Mouse (Mus musculus) embryonic facial prominence, embryonic 14.5 days (tissue): Measurements from ENCODE around the gene Eno3. TPM values are rescaled to one million over a fixed set of nuclear protein-coding genes. Genes with fewer than 3 reads are reported as not detected.

Experiments
- ATAC-seq: fragments of 200-750 bp; cut with Nextera tagmentation; 2 replicates; pipeline ENCODE4 v1.8.0; 2017; ENCODE audit warnings: low read depth, moderate number of reproducible peaks, moderate TSS enrichment
- DNase-seq: peaks from one replicate; pipeline ENCODE4 v3.0.0-alpha.2; 2015; ENCODE audit warnings: low spot score
- H3K27ac ChIP-seq: fragments of 300-500 bp; sonication (generic); replicated peaks from 2 replicates; pipeline ENCODE4 v1.5.1; 2014; ENCODE audit warnings: low read depth, mild to moderate bottlenecking, low read length, moderate library complexity
- H3K27me3 ChIP-seq: fragments of 300-500 bp; sonication (generic); replicated peaks from 2 replicates; pipeline ENCODE4 v1.6.1; 2014; ENCODE audit warnings: low read length; ENCODE audit not compliant: control insufficient read depth, insufficient read depth
- H3K36me3 ChIP-seq: fragments of 300-500 bp; sonication (generic); 2 replicates; pipeline ENCODE4 v1.6.1; 2014; ENCODE audit warnings: low read length, mixed read lengths; ENCODE audit not compliant: control insufficient read depth, insufficient read depth
- H3K4me1 ChIP-seq: fragments of 300-500 bp; sonication (generic); 2 replicates; pipeline ENCODE4 v1.6.1; 2014; ENCODE audit warnings: antibody characterized with exemption, low read length; ENCODE audit not compliant: control insufficient read depth, insufficient read depth
- H3K4me2 ChIP-seq: fragments of 300-500 bp; sonication (generic); 2 replicates; pipeline ENCODE4 v1.6.1; 2014; ENCODE audit warnings: low read depth, mild to moderate bottlenecking, low read length, moderate library complexity, mixed read lengths
- H3K4me3 ChIP-seq: fragments of 300-500 bp; sonication (generic); 2 replicates; pipeline ENCODE4 v1.5.1; 2014; ENCODE audit warnings: low read depth, mild to moderate bottlenecking, low read length
- H3K9ac ChIP-seq: fragments of 300-500 bp; sonication (generic); 2 replicates; pipeline ENCODE4 v1.6.1; 2014; ENCODE audit warnings: low read depth, mild to moderate bottlenecking, low read length, moderate library complexity, mixed read lengths
- H3K9me3 ChIP-seq: fragments of 300-500 bp; sonication (generic); 2 replicates; pipeline ENCODE4 v1.6.1; 2016; ENCODE audit warnings: low read length; ENCODE audit not compliant: control insufficient read depth
- WGBS: fragments of 180-500 bp; shearing (Covaris S2); extraction: QIAGEN DNeasy Blood & Tissue Kit; methylation state at CpG from one replicate; pipeline ENCODE4 v1.1.7; 2014; 5-methylcytosine and 5-hydroxymethylcytosine counted together
- polyA plus RNA-seq: library from polyadenylated mRNA; unstranded; fragments of >200 nt; fragmentation: Nextera tagmentation; extraction: Ambion mirVana; gene quantifications from 2 replicates; pipeline ENCODE4 v1.2.1, GENCODE M21; 2014

Eno3 gene
- polyA plus RNA-seq, 1 experiment from 2014 or later = 289 TPM

DNA sequence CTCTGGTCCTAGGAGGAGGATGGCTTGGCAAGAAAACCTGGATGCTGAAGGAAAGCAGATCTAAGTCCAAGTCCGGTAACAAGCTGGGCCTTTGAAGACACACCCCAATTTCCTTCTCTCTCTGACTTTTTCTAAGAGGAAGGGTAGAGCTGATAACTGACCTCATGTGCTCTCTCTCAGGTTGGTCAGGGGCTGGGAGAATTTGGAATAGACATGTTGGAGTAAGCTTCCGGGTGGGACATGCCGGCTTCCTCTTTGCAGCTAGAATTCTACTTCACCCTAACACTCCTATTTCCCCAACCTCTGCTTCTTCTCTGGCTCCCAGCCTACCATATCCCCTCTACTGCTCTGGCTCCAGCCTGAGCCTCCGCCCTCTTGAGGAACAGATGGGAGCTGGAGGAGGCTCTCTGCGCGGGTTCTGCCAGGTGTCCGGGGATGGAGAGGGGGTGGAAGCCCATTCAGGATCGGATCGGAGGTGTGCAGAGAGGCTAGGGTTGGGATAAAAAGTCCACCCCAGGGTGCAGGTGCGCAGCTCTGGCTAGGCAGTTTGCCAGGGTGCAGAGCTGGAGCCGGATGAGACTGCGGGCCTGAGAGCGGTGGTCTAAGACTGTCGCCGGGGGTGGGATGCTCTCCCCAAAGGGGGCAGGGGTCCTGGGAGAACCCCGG, 30.0 kb downstream of the Eno3 start:
- Histone ChIP-seq H3K36me3 (peaks cover 27% of the 10 kb centered on the region), H3K4me2 (peak overlapping the region; percentile 93), H3K4me1 (peaks cover 8% of the 10 kb centered on the region; the same call in 1 of the 2 replicates), H3K9me3 (no peaks in the 10 kb centered on the region), H3K27me3 (no peaks in the 10 kb centered on the region), H3K4me3 (peak overlapping the region; percentile 85), H3K27ac (peak overlapping the region; percentile 89), H3K9ac (peak overlapping the region; percentile 84)
- 2% methylated on average over 16 of the region's 16 CpGs for WGBS
- ATAC-seq (peak; percentile 78), DNase-seq (peak; percentile 65)

DNA sequence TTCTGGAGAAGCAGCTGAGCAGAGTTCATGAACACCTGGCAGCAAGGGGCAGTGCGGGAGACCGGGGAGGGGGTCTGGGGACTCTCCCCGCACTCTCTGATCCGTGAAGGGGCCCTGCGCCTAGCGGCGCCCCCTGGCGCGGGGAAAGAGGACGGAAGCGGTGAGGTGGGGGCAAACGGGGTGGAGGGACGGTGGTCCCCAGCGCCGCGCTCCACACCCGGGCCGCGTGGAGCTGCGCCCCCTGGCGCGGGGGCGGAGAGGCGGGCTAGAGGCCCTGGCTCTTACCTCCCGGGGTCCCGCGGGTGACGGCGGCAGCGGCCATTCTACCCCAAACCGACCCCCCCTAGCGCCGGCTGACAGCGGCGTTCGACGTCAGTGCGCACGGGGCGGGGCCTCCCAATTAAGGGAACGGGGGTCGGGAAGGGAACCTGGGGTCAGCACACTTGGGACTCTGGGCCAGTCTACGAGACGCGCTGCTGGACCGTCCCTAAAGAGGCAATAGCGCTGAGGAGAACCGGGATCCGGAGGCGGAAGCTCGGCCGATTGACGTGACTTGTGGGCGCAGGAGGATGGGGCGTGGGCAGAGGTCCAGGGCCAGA, 30.7 kb downstream of the Eno3 start, which contains the start of gene Camta2:
Gene Camta2, minus strand, starts transcription at position 505 of the 599 bp plus-strand sequence.
- H3K27me3 ChIP-seq = no peaks in the 10 kb centered on the region
- peaks cover 21% of the 10 kb centered on the region for H3K36me3 ChIP-seq
- H3K9ac ChIP-seq = peak within 1 kb of the TSS; percentile 84
- peak within 1 kb of the TSS; percentile 85 for H3K4me3 ChIP-seq
- peak within 1 kb of the TSS; percentile 89 for H3K27ac ChIP-seq
- H3K9me3 ChIP-seq = no peaks in the 10 kb centered on the region
- ATAC-seq = peak; percentile 86
- 0% methylated on average over 24 of the region's 55 CpGs for WGBS
- H3K4me2 ChIP-seq = peak within 1 kb of the TSS; percentile 93
- H3K4me1 ChIP-seq = 0 out of 2 replicates have a peak, but pooled peaks cover 8% of the 10 kb centered on the region
- peak; percentile 88 for DNase-seq

DNA sequence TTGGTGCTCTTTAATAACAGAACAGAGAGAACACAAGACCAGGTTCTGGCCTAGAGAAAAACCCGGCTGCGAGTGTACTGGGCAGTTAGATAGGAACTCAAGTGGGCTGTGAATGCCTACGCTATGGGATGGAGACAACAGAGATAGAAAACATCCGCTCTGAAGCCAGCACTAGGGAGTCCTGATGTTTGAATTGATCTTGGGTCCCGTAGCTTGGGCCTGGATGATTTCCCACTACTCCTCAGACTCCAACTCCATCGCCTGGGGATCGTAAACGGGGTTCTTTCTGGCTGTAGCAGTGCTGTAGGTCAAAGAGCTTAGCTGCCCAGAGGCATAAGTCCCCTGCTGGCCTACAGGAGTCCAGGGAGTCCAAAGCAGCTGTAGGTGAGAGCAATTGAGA, 31.4 kb downstream of the Eno3 start:
- Histone ChIP-seq H3K9ac (peak overlapping the region; percentile 84), H3K9me3 (no peaks in the 10 kb centered on the region), H3K4me1 (0 out of 2 replicates have a peak, but pooled peaks cover 8% of the 10 kb centered on the region), H3K27ac (peak overlapping the region; percentile 89), H3K27me3 (no peaks in the 10 kb centered on the region), H3K4me2 (peak overlapping the region; percentile 93), H3K36me3 (peaks cover 14% of the 10 kb centered on the region), H3K4me3 (peak overlapping the region; percentile 85)
- ATAC-seq (no peak), DNase-seq (no peak)
- 21% methylated on average over 8 of the region's 8 CpGs for WGBS

DNA sequence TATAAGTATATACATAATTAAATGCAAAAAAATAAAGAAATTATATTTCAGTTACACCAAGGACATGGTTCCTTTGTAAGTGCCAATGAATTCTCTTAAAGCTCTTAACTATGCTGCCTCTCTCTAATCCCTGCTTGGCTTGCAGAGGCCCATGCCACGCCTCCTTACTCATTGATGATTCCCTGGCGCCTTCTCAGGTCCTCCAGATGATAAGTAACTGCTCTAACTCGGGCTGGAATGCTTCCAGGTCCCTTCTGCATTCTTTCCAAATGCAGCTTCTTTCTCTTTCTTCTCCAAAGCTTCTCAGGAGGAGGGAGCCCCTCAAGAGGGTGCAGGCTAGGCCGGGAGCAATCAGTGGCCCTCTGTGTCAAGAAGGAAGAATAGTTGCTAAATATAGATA, 32.6 kb downstream of the Eno3 start:
- Histone ChIP-seq H3K36me3 (0 out of 2 replicates have a peak, but pooled peaks cover 3% of the 10 kb centered on the region), H3K27me3 (no peaks in the 10 kb centered on the region), H3K4me1 (0 out of 2 replicates have a peak, but pooled peaks cover 8% of the 10 kb centered on the region), H3K27ac (no peak overlapping the region), H3K9ac (no peak overlapping the region), H3K4me3 (no peak overlapping the region), H3K4me2 (no peak overlapping the region), H3K9me3 (no peaks in the 10 kb centered on the region)
- ATAC-seq (no peak), DNase-seq (peak; percentile 29)
- WGBS = 43% methylated on average over 4 of the region's 4 CpGs

DNA sequence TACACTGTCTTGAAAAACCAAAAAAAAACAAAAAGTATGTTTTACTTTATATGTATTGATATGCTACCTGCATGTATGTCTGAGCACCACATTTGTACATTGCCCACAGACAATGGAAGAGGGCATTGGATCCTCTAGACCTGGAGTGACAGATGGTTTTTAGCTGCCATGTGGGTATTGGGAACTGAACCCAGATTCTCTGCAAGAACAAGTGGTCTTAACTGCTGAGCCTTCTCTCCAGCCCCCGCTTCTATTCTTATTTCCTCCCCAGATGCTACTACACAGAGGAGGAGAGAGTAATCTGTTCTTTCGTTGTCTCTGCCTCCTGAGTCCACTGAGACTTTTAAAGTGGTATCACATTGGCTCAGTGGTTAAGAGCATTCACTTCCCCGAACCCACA, 36.5 kb downstream of the Eno3 start:
- 58% methylated on average over 3 of the region's 3 CpGs for WGBS

DNA sequence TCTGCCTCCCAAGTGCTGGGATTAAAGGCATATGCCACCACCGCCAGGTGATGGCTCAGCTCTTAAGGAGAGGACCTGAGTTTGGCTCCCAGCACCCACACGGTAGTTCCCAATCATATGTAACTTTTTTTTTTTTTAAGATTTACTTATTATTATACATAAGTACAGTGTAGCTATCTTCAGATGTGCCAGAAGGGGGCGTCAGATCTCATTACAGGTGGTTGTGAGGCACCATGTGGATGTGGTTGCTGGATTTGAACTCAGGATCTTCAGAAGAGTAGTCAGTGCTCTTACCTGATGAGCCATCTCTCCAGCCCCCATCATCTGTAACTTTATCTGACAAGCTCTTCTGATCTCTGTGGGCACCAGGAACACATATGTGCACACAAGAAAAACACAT, 40.4 kb downstream of the Eno3 start:
- Histone ChIP-seq H3K27ac (no peak overlapping the region), H3K36me3 (no peaks in the 10 kb centered on the region), H3K4me3 (no peak overlapping the region), H3K4me2 (no peak overlapping the region), H3K9me3 (no peaks in the 10 kb centered on the region), H3K4me1 (peaks cover 15% of the 10 kb centered on the region), H3K27me3 (no peaks in the 10 kb centered on the region), H3K9ac (no peak overlapping the region)
- WGBS = 72% methylated on average over 3 of the region's 3 CpGs
- no peak for DNase-seq
- no peak for ATAC-seq

More for the DNA sequence above, 36.5 kb downstream of the Eno3 start:
- DNase-seq (no peak), ATAC-seq (no peak)
- no peak overlapping the region for H3K4me2 ChIP-seq
- H3K27ac ChIP-seq = no peak overlapping the region
- H3K36me3 ChIP-seq = no peaks in the 10 kb centered on the region
- 0 out of 2 replicates have a peak, but pooled peaks cover 4% of the 10 kb centered on the region for H3K4me1 ChIP-seq
- H3K4me3 ChIP-seq = no peak overlapping the region
- no peak overlapping the region for H3K9ac ChIP-seq
- H3K27me3 ChIP-seq = no peaks in the 10 kb centered on the region
- H3K9me3 ChIP-seq = no peaks in the 10 kb centered on the region

DNA sequence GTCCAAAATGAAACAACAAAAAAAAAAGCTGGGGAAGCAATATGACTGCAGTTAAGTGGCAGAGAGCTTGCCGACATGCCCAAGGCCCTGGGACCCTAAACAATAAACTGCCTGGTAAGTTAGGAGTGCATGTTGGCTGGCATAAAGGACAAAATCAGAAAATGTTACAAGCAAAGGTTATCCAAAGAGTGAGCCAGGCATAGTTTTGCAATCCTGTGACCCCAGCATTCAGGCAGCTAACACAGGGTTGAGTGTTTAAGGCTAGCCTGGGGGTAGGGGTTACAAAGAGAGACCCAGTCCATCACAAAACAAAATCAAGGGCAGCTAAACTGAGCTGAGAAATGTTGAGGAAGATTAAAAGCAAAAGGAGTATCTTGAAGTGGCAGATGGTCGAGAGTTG, 42.0 kb downstream of the Eno3 start:
- Histone ChIP-seq H3K4me1 (peaks cover 19% of the 10 kb centered on the region), H3K27ac (no peak overlapping the region), H3K36me3 (peaks cover 11% of the 10 kb centered on the region), H3K4me3 (no peak overlapping the region), H3K4me2 (no peak overlapping the region), H3K9ac (no peak overlapping the region), H3K27me3 (no peaks in the 10 kb centered on the region), H3K9me3 (no peaks in the 10 kb centered on the region)
- WGBS = 73% methylated on average over 2 of the region's 2 CpGs
- no peak for DNase-seq
- no peak for ATAC-seq

DNA sequence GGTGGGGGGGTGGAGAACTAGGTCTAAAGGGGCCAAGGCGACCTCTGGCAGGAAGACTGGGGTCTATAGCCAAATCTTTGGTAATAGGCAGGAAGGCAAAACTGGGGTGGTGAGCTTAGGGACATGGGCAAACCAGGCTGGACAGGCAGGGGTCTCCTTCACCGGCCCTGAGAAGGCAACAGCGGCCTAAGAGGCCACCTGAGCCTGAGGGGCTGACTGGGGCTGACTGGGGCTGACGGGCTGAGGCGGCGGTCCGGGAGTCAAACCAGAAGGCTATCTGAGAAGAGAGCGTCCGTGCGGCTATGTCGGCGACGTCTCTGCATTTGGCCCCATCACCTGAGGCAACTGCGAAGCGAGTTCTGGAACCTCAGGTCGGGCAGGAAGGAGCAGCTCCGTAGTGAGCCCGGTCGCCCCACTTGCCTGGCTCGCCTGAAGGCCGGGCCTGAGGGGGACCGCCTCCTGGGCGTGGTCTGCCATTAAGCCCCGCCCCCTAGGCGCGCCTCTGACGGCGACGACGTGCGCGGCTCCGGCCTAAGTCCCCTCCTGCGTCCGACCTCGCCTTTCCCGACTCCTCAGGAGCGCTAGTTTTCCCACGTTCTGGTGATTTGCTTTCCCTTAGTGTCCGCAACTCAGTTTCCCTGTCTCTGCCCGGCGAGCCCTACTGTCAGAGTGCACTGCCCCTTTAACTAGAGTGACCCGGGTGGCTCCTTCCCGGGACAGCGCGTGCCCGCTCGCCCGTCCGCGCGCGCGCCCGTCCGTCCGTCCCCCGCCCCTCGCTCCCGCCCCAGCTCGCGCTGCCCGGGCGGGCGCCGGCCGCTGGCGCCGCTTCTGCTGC, 42.9 kb downstream of the Eno3 start, which contains the start of the genes Inca1 and Kif1c:
Gene Inca1, minus strand, starts transcription at position 434 of the 835 bp plus-strand sequence.
Gene Kif1c, plus strand, starts transcription at position 827 of the 835 bp plus-strand sequence.
- H3K4me2 ChIP-seq = peak within 1 kb of the TSS; percentile 69
- DNase-seq (peak; percentile 94), ATAC-seq (peak; percentile 95)
- H3K4me3 ChIP-seq = peak within 1 kb of the TSS; percentile 83
- H3K27ac ChIP-seq = peak within 1 kb of the TSS; percentile 93
- peak within 1 kb of the TSS; percentile 93 for H3K9ac ChIP-seq
- 3% methylated on average over 30 of the region's 69 CpGs for WGBS
- H3K27me3 ChIP-seq = no peaks in the 10 kb centered on the region
- peaks cover 19% of the 10 kb centered on the region for H3K4me1 ChIP-seq
- peaks cover 20% of the 10 kb centered on the region for H3K36me3 ChIP-seq
- no peaks in the 10 kb centered on the region for H3K9me3 ChIP-seq
